8 mouse cellular contexts compared by ENCODE assay signal in genomic region chr2:6321769-6322375, GRCm38 (mm10). TPM values are rescaled to one million over a fixed set of nuclear protein-coding genes. Genes with fewer than 3 reads are reported as not detected.
DNase-seq lines count a peak whose midpoint lies in the region; ATAC-seq and TF ChIP-seq lines count a peak whose summit lies in the region.

No protein-coding gene starts in this region.

- H3K4me1 ChIP-seq in brown adipose tissue, adult 24 weeks (ENCODE audit: control insufficient read depth, insufficient read depth, insufficient read length, low read length), result no peaks in the 10 kb centered on the region
- H3K4me1 ChIP-seq in liver, embryonic 16.5 days (ENCODE audit: control insufficient read depth, low read depth, low read length), result peaks cover 8% of the 10 kb centered on the region
- peaks cover 18% of the 10 kb centered on the region for H3K4me1 ChIP-seq in stomach, embryonic 16.5 days (ENCODE audit: control insufficient read depth, insufficient read depth, low read length)

- peak overlapping the region; percentile 96 for H3K9ac ChIP-seq in liver, embryonic 16.5 days (ENCODE audit: low read depth, low read length)
- H3K9ac ChIP-seq in stomach, embryonic 16.5 days (ENCODE audit: low read length), result peak overlapping the region; percentile 92

- no peak for TF ChIP-seq CTCF in left cerebral cortex, adult 2 months (IDR thresholded peaks at IDR 0.05)

- H3K27me3 ChIP-seq in liver, embryonic 16.5 days (ENCODE audit: control insufficient read depth, insufficient read depth, low read depth, low read length), result 0 out of 2 replicates have a peak, but pooled peaks cover 2% of the 10 kb centered on the region
- H3K27me3 ChIP-seq in stomach, embryonic 16.5 days (ENCODE audit: control insufficient read depth, insufficient read depth, low read length), result no peaks in the 10 kb centered on the region

- ATAC-seq in liver, embryonic 16.5 days (ENCODE audit: low read depth), result peak; percentile 22
- peak; percentile 38; the same call in 1 of the 2 replicates for ATAC-seq in stomach, embryonic 16.5 days (ENCODE audit: insufficient read depth, low FRiP score)

- intact Hi-C loops in left cerebral cortex, adult 2 months (cut with DNase I), result loop anchor here (2.0 to 5.0 kb wide), 3 partner anchors 65 to 101 kb away; no protein-coding TSS in a partner anchor
- intact Hi-C loops in left cerebral cortex, postnatal 25 days (cut with DNase I), result loop anchor here (2.0 to 5.0 kb wide), 3 partner anchors 65 to 100 kb away; no protein-coding TSS in a partner anchor

- H3K27ac ChIP-seq in left cerebral cortex, adult 2 months, result peak overlapping the region; percentile 94
- peak overlapping the region; percentile 79 for H3K27ac ChIP-seq in brown adipose tissue, adult 24 weeks (replicated peaks; ENCODE audit: low read depth, low read length)
- H3K27ac ChIP-seq in liver, embryonic 16.5 days (ENCODE audit: low read length), result peak overlapping the region; percentile 93
- H3K27ac ChIP-seq in stomach, embryonic 16.5 days (ENCODE audit: low read length), result peak overlapping the region; percentile 99

- 26% methylated on average over 9 of the region's 9 CpGs for WGBS in liver, embryonic 16.5 days (ENCODE audit: insufficient replicate concordance)
- WGBS in stomach, embryonic 16.5 days, result 5% methylated on average over 9 of the region's 9 CpGs

- DNase-seq in left cerebral cortex, adult 2 months (ENCODE audit: extremely low spot score in 1 of 2, low spot score in 2 of 2), result no peak
- DNase-seq in left cerebral cortex, postnatal 25 days (ENCODE audit: low spot score in 2 of 2), result no peak
- DNase-seq in heart, postnatal 4 days, result peak; percentile 10
- no peak for DNase-seq in right cerebral cortex, postnatal 4 days
- no peak for DNase-seq in natural killer cell, adult 2 months (ENCODE audit: low spot score in 2 of 2)

- H3K4me2 ChIP-seq in liver, embryonic 16.5 days (ENCODE audit: low read depth, low read length), result peak overlapping the region; percentile 96
- H3K4me2 ChIP-seq in stomach, embryonic 16.5 days (ENCODE audit: low read depth, low read length), result peak overlapping the region; percentile 51

- no peaks in the 10 kb centered on the region for H3K9me3 ChIP-seq in liver, embryonic 16.5 days (replicated peaks; ENCODE audit: control insufficient read depth, low read length)
- no peaks in the 10 kb centered on the region for H3K9me3 ChIP-seq in stomach, embryonic 16.5 days (replicated peaks; ENCODE audit: control insufficient read depth, low read length)

- H3K36me3 ChIP-seq in liver, embryonic 16.5 days (ENCODE audit: control insufficient read depth, insufficient read depth), result no peaks in the 10 kb centered on the region
- H3K36me3 ChIP-seq in stomach, embryonic 16.5 days (ENCODE audit: control insufficient read depth, insufficient read depth, low read length), result no peaks in the 10 kb centered on the region

- H3K4me3 ChIP-seq in left cerebral cortex, adult 2 months, result peak overlapping the region; percentile 88
- peak overlapping the region; percentile 89 for H3K4me3 ChIP-seq in brown adipose tissue, adult 24 weeks (ENCODE audit: insufficient read depth, low read depth, low read length)
- peak overlapping the region; percentile 99 for H3K4me3 ChIP-seq in liver, embryonic 16.5 days (ENCODE audit: low read depth, low read length)
- H3K4me3 ChIP-seq in stomach, embryonic 16.5 days (replicated peaks; ENCODE audit: low read length), result peak overlapping the region; percentile 89

RNA-seq across cellular contexts. Expression of gene Usp6nl, which starts 0.6 kb away (rescaled TPM):
- total RNA-seq in left cerebral cortex, adult 2 months (2021), result 10 to 100 TPM; 18.4 to 20.0 TPM
- 10 to 100 TPM; 19.5 to 21.5 TPM for total RNA-seq in left cerebral cortex, postnatal 25 days (2021)
- 4.0 and 5.6 TPM in 2 replicates for polyA plus RNA-seq in brown adipose tissue, adult 24 weeks (2012; ENCODE audit: insufficient read depth, insufficient read length, missing spikeins)
- 10 to 100 TPM; 20.3 to 20.6 TPM for total RNA-seq in heart, postnatal 4 days (2021)
- 2.7 and 3.6 TPM in 2 replicates for polyA plus RNA-seq in liver, embryonic 16.5 days (2015; fragmentation: Nextera tagmentation; extraction: Ambion mirVana)
- polyA plus RNA-seq in stomach, embryonic 16.5 days (2015; fragmentation: Nextera tagmentation; extraction: Ambion mirVana), result 9.4 and 10.4 TPM in 2 replicates
